Mouse (Mus musculus) right cerebral cortex, postnatal 25 days (tissue): ENCODE results near the gene Otub1.

Experiments
- DNase-seq: peaks from one replicate; pipeline ENCODE4 v3.0.0; 2022

Gene Otub1

DNA sequence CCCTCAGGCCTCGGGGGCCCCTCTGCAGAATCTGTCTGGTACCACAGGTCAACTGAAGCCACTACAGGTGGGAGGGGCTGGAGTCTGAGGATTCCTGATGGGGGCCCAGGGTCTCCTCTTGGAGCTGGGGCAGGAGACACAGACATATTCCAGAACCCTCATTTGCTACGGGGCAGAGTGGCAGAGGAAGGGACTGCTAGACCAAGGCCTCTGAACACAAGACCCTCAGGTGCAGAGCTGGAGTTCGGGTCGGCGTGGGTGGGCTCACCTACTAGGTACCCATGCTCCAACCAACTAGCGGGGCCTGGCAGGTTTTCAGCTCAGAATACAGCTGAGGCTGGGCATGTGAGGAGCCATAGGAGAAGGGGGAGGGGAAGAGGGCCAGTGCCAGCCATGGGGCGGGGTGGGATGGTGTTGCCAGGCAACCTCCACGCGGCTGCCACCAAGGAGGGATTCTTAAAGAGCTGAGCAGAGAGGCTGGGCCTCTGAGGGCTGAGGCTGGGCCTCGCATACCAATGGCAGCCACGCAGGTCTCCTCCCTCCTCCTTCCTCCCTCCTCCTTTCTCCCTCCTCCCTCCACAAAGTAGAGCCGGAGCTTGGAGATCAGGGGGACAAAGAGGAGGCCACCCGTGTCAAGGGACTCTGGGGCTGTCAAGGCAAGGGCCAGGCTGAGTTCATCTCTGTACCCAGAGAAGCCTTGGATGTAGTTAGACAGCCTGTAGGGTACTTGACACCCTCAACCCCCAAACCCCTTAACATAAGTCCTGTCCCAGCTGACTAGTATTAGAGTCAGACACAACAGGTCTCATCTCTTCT, 33.9 kb downstream of the Otub1 start:
- DNase-seq: peak; percentile 59

DNA sequence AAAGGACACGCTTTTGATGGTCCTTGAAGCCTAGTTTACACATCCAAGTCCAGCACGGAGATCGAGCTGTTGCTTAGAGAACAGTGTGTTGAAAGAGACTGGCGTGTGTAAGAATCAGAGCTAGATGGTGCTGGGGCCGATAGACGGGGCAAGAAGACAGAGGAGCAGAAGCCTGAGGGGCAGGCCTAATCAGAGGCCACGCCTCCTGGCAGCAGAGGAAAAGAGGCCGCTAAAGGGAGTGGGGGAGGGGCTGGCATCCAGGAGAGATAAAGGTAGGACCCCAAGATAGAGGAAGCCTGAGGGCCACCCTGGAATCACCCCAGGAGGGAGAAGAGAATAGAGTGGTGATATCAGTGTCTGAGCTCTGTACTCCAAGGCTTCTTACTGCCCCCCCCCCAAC, 34.7 kb downstream of the Otub1 start:
- DNase-seq: no peak

- no peak for DNase-seq
Measured at GRCm38 (mm10) chr19:7170916-7171315, 35.2 kb downstream of the Otub1 start.

GRCm38 (mm10) chr19:7168423-7168822, 37.7 kb downstream of the Otub1 start:
- DNase-seq: no peak

DNA sequence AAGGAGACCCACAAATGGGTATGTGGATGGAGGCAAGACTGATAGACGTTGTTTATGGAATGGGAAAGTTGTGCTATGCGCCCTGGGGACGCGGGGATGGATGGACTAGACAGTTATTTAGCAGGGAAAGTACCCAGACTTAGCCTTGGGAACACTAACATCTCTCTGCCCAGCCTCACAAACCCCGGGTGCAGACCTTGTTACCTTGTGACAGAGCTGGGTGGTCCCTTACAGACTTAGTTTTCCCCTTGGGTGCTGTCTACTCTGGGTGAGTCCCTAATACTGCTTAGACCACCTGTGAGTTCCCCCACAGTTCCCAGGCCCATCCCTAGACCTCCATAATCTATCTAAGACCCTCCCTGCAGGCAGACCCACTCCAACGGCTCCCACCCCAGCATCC, 39.3 kb downstream of the Otub1 start:
- DNase-seq: no peak

DNA sequence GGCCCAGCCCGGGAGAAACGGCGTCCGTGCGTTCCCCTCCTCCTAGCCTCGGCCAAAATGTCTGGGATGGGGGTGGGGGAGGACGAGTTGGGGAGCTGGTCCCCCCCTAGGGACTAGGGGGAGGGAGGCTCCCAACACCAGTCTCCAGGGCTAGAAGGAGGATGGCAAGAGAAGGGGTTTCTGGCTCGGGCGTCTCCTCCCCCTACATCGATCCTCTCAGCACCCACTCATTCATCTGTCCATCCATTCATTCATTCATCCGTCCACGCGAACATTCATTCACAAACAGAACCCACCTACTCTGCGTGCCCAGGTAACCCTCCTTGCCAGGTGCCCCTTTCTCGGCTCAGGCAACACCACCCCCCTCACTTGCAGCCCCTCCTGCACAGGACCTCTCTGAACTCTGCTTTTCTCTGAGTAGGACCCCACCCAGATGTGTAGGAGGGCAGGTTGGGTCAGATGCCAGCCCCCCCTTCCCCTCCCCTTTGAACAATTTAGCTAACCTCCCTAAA, 39.9 kb downstream of the Otub1 start:
- no peak for DNase-seq

DNA sequence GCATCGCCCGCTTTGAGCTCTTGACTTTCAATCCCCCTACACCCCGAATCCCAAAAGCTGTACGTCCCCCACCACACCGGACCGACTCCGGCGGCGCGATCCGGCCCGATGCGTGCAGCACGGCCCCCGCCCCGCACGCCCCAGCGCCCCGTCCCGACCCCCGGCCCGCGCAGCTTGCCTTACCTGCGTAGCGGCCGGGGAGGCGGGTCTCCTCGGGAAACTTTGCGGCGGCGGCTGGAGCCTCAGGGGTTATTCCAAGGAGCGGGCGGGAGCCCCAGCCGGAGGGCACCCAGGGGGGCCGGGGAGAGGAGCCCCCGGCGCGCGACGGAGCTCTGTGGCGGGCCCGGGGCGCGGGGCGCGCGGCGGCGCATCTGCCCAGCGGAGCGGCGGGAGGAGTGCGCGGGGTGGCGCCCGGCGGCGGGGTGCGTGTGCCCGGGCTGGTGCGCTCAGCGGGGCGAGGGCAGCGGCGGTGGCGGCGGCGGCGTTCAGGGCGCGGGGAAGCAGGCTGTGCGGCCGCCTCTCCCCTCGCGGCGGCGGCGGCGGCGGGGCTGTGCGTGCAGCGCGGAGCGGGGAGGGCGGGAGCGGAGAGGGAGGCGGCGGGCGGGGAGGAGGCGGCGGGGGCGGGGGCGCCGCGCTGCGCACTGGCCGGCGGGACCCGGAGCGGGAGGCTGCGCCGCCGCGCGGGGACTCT, 40.5 kb downstream of the Otub1 start:
- peak; percentile 66 for DNase-seq

DNA sequence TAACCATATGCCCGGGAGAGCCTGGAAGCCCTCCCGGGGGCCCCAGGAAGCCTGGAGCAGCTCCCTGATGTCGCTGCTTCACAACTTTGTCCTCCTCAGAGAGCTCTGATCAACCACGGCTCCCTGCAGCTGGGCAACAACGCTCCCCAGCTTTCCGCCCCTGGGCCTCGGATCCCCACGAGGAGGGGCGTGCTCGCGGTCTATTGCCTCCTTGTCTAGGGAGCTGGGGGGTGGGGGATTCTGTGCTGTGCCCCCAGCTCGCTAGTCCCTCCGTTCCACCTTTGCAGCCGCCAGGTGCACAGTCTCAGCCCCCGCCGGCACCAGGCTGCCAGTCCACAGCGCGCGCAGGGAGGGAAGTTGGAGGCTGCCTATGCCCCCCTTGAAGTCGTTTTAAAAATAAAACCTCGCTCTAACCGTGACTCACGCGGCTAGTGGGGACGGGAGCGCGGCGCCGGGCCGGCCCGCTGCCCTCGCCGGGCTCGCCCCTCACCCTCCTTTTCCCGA, 41.2 kb downstream of the Otub1 start:
- peak; percentile 73 for DNase-seq

DNA sequence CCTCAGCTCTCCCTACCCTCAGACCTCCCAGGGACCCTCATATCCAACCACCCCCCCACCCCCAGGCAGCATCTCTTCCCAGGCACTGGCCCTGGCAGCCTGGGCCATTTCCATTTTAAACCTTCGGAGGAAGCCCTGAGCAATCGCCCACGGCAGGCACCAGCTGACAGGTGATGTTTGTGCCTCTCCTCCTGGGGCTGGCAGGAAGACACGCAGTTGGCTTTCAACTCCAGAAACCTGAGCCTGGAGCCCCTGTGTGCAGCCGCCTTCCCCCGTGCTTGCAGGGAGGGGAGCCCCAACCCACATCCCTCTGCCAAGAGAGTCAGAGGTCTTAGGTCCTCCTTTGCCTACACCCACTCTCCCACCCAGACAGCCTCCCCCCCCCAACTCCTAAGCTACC, 41.9 kb downstream of the Otub1 start:
- DNase-seq: peak; percentile 60

- no peak for DNase-seq
Measured at GRCm38 (mm10) chr19:7161064-7161463, 45.1 kb downstream of the Otub1 start.

GRCm38 (mm10) chr19:7160151-7160906, 45.8 kb downstream of the Otub1 start:
- no peak for DNase-seq

GRCm38 (mm10) chr19:7157734-7158133, 48.4 kb downstream of the Otub1 start:
- no peak for DNase-seq

DNA sequence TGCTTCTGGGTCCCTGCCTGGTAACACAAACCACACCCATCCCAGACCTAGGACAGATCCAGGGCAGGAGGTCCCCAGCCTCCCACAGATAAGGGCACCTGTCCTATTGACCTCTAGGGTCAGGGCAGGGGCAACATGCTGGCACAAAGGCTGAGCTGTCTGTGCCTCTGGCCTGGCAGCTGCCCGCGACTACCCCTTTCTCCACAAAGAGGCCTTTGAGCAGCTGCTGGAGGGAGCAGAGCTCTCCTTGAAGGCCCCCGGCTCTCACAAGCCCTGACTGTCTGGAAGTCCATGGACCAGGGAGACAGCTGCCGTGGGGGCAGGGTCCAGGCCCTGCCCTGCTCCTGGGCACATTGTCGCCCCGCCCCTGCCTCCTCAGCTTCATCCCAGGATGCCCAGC, 50.9 kb downstream of the Otub1 start:
- no peak for DNase-seq

GRCm38 (mm10) chr19:7153232-7153631, 52.9 kb downstream of the Otub1 start:
- DNase-seq: no peak

DNA sequence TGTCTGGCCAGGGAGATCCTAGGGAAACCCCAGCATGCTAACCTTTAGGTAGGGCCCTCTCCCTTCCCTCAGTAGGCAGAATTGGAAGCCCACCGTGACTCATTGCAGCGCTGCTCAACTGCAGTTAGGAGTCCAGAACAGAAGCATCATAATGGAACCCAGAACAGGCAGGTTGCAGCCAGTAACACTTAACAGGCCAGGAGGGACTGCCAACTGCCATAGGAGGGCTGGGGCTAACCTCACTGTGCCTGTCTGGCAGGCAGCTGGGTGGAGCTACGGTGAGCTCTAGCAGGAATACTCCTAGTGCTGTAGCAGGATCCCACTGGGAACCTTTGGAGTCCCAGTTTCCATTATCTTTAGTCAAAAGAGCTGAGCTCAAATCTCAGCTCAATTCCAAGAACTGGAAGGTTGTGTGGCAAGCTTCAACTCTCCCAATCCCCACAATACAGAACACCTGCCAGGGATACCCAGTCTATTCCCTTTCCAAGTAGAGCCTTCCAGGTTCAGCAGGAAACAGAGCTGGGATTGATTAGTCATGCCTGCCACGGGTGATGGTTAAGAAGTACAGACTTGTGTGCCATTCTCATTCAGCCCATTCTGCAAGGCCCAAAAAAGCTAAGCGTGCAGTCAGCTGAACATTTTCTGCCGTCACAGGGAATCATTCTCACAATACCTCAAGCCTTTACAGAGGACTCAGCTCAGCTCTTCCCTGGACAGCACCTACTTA, 54.0 kb downstream of the Otub1 start:
- DNase-seq: no peak

GRCm38 (mm10) chr19:7151300-7151926, 54.7 kb downstream of the Otub1 start:
- no peak for DNase-seq

GRCm38 (mm10) chr19:7149158-7149685, 56.9 kb downstream of the Otub1 start:
- DNase-seq: no peak

- DNase-seq: no peak
Measured at GRCm38 (mm10) chr19:7148541-7149085, 57.5 kb downstream of the Otub1 start.
